Mouse (Mus musculus): Measurements from ENCODE around the gene Wls.

GRCm38 (mm10) chr3:159907329-159907728 lies 67.9 kb downstream of the Wls start:
- TF ChIP-seq CTCF (IDR thresholded peaks at IDR 0.05; ENCODE audit: low read depth, low read length) (no peak), POLR2A (IDR thresholded peaks at IDR 0.05; ENCODE audit: borderline replicate concordance, low read depth, low read length) (no peak)

Data from bone marrow macrophage, adult 2 months (primary cell).